Mouse (Mus musculus): Measurements from ENCODE around the gene Megf9. TPM values are rescaled to one million over a fixed set of nuclear protein-coding genes. Genes with fewer than 3 reads are reported as not detected.

Gene Megf9
- total RNA-seq, 2 experiments from 2014 or later, result 14.8 to 18.3 TPM

Other genes starting within 250 kb of the Megf9 start
- gene Cdk5rap2, start 124.6 kb downstream of the Megf9 start, total RNA-seq (2021), result 10 to 100 TPM in 1 of 2 experiments, 1 to 10 TPM in 1; 8.0 to 11.9 TPM

Data from heart, postnatal 10 days (tissue).